Mouse (Mus musculus) bone marrow, adult 2 months (tissue): ENCODE data around the gene Smndc1.

Source experiments
- CTCF ChIP-seq: fragments of 200-500 bp; IDR thresholded peaks from 2 replicates; pipeline ENCODE4 v1.5.1; 2011; ENCODE audit warnings: low read length, control low read depth; ENCODE audit not compliant: control insufficient read depth, insufficient read depth
- POLR2A ChIP-seq: fragments of 200-500 bp; IDR thresholded peaks from 2 replicates; pipeline ENCODE4 v1.6.1; 2011; ENCODE audit warnings: low read depth, mild to moderate bottlenecking, control low read depth, low read length, borderline replicate concordance; ENCODE audit not compliant: control insufficient read depth

- TF ChIP-seq CTCF (no peak), POLR2A (no peak)
These were observed 24.3 kb upstream of the Smndc1 start for GRCm38 (mm10) chr19:53414650-53415049.
